Mouse (Mus musculus) layer of hippocampus, postnatal 36 days (tissue): Measurements from ENCODE around the gene Exog. TPM values are rescaled to one million over a fixed set of nuclear protein-coding genes. Genes with fewer than 3 reads are reported as not detected.

Source experiments
- DNase-seq, 2 experiments: peaks; one replicate each; pipeline ENCODE4 v3.0.0; 2022
- total RNA-seq, 2 experiments: library from RNA; stranded (reverse); gene quantifications; 2 replicates each; pipeline ENCODE4 v1.2.3; 2021

Gene Exog
- total RNA-seq = 10 to 100 TPM; 20.0 to 21.1 TPM

GRCm38 (mm10) chr9:119444738-119445429, at the start of gene Exog:
Exog (plus strand) TSS chr9:119444943.
- peak; percentile 98 for DNase-seq

GRCm38 (mm10) chr9:119401351-119401750, 43.4 kb upstream of the Exog start:
- no peak for DNase-seq

- peak; percentile 90 to 91 for DNase-seq
These were observed 42.9 kb upstream of the Exog start, which contains the start of gene Acvr2b for GRCm38 (mm10) chr9:119401801-119402214. Acvr2b (plus strand) TSS chr9:119402118.

GRCm38 (mm10) chr9:119402253-119403235, 42.2 kb upstream of the Exog start:
- DNase-seq = peak; percentile 54 to 66

GRCm38 (mm10) chr9:119403236-119403641, 41.5 kb upstream of the Exog start:
- peak; percentile 31 to 37 for DNase-seq

- DNase-seq = no peak
These were observed 40.7 kb upstream of the Exog start for GRCm38 (mm10) chr9:119404090-119404489.

GRCm38 (mm10) chr9:119407884-119408283, 36.9 kb upstream of the Exog start:
- DNase-seq = no peak

- no peak for DNase-seq
These were observed 35.7 kb upstream of the Exog start for GRCm38 (mm10) chr9:119408898-119409664.

- DNase-seq = no peak
These were observed 34.9 kb upstream of the Exog start for GRCm38 (mm10) chr9:119409864-119410263.

- no peak for DNase-seq
These were observed 26.7 kb upstream of the Exog start for GRCm38 (mm10) chr9:119418025-119418424.

- no peak for DNase-seq
These were observed 24.8 kb upstream of the Exog start for GRCm38 (mm10) chr9:119419852-119420438.

GRCm38 (mm10) chr9:119425217-119425975, 19.3 kb upstream of the Exog start:
- no peak for DNase-seq

- no peak for DNase-seq
These were observed 18.7 kb upstream of the Exog start for GRCm38 (mm10) chr9:119425976-119426415.

- DNase-seq = no peak
These were observed 18.3 kb upstream of the Exog start for GRCm38 (mm10) chr9:119426483-119426882.

- peak; percentile 71 to 73 for DNase-seq
These were observed 14.4 kb upstream of the Exog start for GRCm38 (mm10) chr9:119430311-119430710.

- no peak for DNase-seq
These were observed 8.9 kb upstream of the Exog start for GRCm38 (mm10) chr9:119435855-119436254.

- DNase-seq = no peak
These were observed 6.7 kb upstream of the Exog start for GRCm38 (mm10) chr9:119438065-119438464.

GRCm38 (mm10) chr9:119438498-119439000, 6.2 kb upstream of the Exog start:
- no peak for DNase-seq

- no peak for DNase-seq
These were observed 994 bp downstream of the Exog start for GRCm38 (mm10) chr9:119445737-119446136.

- no peak for DNase-seq
These were observed 11.2 kb downstream of the Exog start for GRCm38 (mm10) chr9:119455967-119456366.

- peak in 1 of 2 experiments; percentile 31 for DNase-seq
These were observed 12.4 kb downstream of the Exog start for GRCm38 (mm10) chr9:119457122-119457521.
